Mouse (Mus musculus): ENCODE results near the gene St3gal3.

- TF ChIP-seq POLR2A (IDR thresholded peaks at IDR 0.05; ENCODE audit: low read depth, low read length): no peak
- TF ChIP-seq CTCF (IDR thresholded peaks at IDR 0.05; ENCODE audit: extremely low read depth, insufficient read length, insufficient replicate concordance, low read depth, low read length): no peak
These were observed 9.6 kb upstream of the St3gal3 start for GRCm38 (mm10) chr4:118144324-118144723.
